Mouse (Mus musculus) myocyte (in vitro differentiated cells): ENCODE measurements around the gene Atg13.

ENCODE experiments used
- MYOD1 ChIP-seq, 3 experiments: IDR thresholded peaks; one replicate each; pipeline ENCODE4 v1.6.1; 2011; ENCODE audit warnings: control low read depth in 2 of 3, low read depth in 2 of 3, mild to moderate bottlenecking in 2 of 3, moderate library complexity in 1 of 3; ENCODE audit not compliant: insufficient read length in 2 of 3, control insufficient read depth in 1 of 3
- POLR2A ChIP-seq: IDR thresholded peaks from one replicate; pipeline ENCODE4 v1.6.1; 2011; ENCODE audit warnings: low read depth, mild to moderate bottlenecking, control low read depth, moderate library complexity; ENCODE audit not compliant: insufficient read length
- POLR2AphosphoS2 ChIP-seq: IDR thresholded peaks from one replicate; pipeline ENCODE4 v1.6.1; 2011; ENCODE audit warnings: low read depth, control low read depth; ENCODE audit not compliant: insufficient read length
- TCF12 ChIP-seq: IDR thresholded peaks from one replicate; pipeline ENCODE4 v1.6.1; 2011; ENCODE audit warnings: mild to moderate bottlenecking, control low read depth; ENCODE audit not compliant: poor library complexity, insufficient read depth, severe bottlenecking
- USF1 ChIP-seq: IDR thresholded peaks from one replicate; pipeline ENCODE4 v1.6.1; 2011; ENCODE audit warnings: low read depth, mild to moderate bottlenecking, control low read depth, moderate library complexity

- no peak for TF ChIP-seq POLR2A
- no peak for TF ChIP-seq TCF12
- TF ChIP-seq MYOD1 (IDR thresholded peaks at IDR 0.05; ENCODE audit: control insufficient read depth in 1 of 3, insufficient read length in 2 of 3, low read depth in 2 of 3) = peak; percentile 45 to 94 (median 93)
- TF ChIP-seq USF1 = no peak
- no peak for TF ChIP-seq POLR2AphosphoS2
These were observed 35.5 kb downstream of the Atg13 start for GRCm38 (mm10) chr2:91674895-91675294.
